Mouse (Mus musculus): ENCODE measurements around the gene Jarid2.

- TF ChIP-seq CTCF (IDR thresholded peaks at IDR 0.05) (no peak), EP300 (IDR thresholded peaks at IDR 0.05; ENCODE audit: insufficient read depth, low read depth, low read length) (no peak), POLR2A (IDR thresholded peaks at IDR 0.05; ENCODE audit: insufficient read depth, low read depth, low read length) (no peak)
Measured at GRCm38 (mm10) chr13:44953546-44954231, 224.4 kb downstream of the Jarid2 start.

Data from heart, adult 2 months (tissue).